Mouse (Mus musculus): ENCODE data around the gene Tiparp.

The Tiparp gene

GRCm38 (mm10) chr3:65529471-65530215, 1.4 kb downstream of the Tiparp start:
- DNase-seq (ENCODE audit: low spot score) = no peak

GRCm38 (mm10) chr3:65533014-65533413, 4.8 kb downstream of the Tiparp start:
- DNase-seq (ENCODE audit: low spot score) = no peak

- no peak for DNase-seq (ENCODE audit: low spot score)
Measured at GRCm38 (mm10) chr3:65533598-65533997, 5.4 kb downstream of the Tiparp start.

- no peak for DNase-seq (ENCODE audit: low spot score)
Measured at GRCm38 (mm10) chr3:65534488-65534887, 6.3 kb downstream of the Tiparp start.

GRCm38 (mm10) chr3:65535087-65535761, 7.0 kb downstream of the Tiparp start:
- no peak for DNase-seq (ENCODE audit: low spot score)

- no peak for DNase-seq (ENCODE audit: low spot score)
Measured at GRCm38 (mm10) chr3:65537288-65537687, 9.1 kb downstream of the Tiparp start.

GRCm38 (mm10) chr3:65540906-65541551, 12.8 kb downstream of the Tiparp start:
- no peak for DNase-seq (ENCODE audit: low spot score)

- DNase-seq (ENCODE audit: low spot score) = no peak
Measured at GRCm38 (mm10) chr3:65541552-65541935, 13.3 kb downstream of the Tiparp start.

- no peak for DNase-seq (ENCODE audit: low spot score)
Measured at GRCm38 (mm10) chr3:65549785-65550184, 21.6 kb downstream of the Tiparp start.

- DNase-seq (ENCODE audit: low spot score) = no peak
Measured at GRCm38 (mm10) chr3:65551065-65551464, 22.9 kb downstream of the Tiparp start.

GRCm38 (mm10) chr3:65554633-65555032, 26.4 kb downstream of the Tiparp start:
- DNase-seq (ENCODE audit: low spot score) = no peak

- no peak for DNase-seq (ENCODE audit: low spot score)
Measured at GRCm38 (mm10) chr3:65558679-65559078, 30.5 kb downstream of the Tiparp start.

GRCm38 (mm10) chr3:65562212-65562611, 34.0 kb downstream of the Tiparp start:
- DNase-seq (ENCODE audit: low spot score) = no peak

GRCm38 (mm10) chr3:65562694-65563093, 34.5 kb downstream of the Tiparp start:
- DNase-seq (ENCODE audit: low spot score) = no peak

- DNase-seq (ENCODE audit: low spot score) = no peak
Measured at GRCm38 (mm10) chr3:65563926-65564624, 35.9 kb downstream of the Tiparp start.

GRCm38 (mm10) chr3:65565632-65566300, 37.6 kb downstream of the Tiparp start:
- DNase-seq (ENCODE audit: low spot score) = no peak

- DNase-seq (ENCODE audit: low spot score) = no peak
Measured at GRCm38 (mm10) chr3:65569941-65570340, 41.7 kb downstream of the Tiparp start.

GRCm38 (mm10) chr3:65573516-65573915, 45.3 kb downstream of the Tiparp start:
- DNase-seq (ENCODE audit: low spot score) = no peak

- DNase-seq (ENCODE audit: low spot score) = no peak
Measured at GRCm38 (mm10) chr3:65577602-65578001, 49.4 kb downstream of the Tiparp start.

GRCm38 (mm10) chr3:65579260-65579921, 51.2 kb downstream of the Tiparp start:
- DNase-seq (ENCODE audit: low spot score) = no peak

- no peak for DNase-seq (ENCODE audit: low spot score)
Measured at GRCm38 (mm10) chr3:65581596-65581995, 53.4 kb downstream of the Tiparp start.
